Mouse (Mus musculus) CH12.LX (cell line): ENCODE results near the gene Map1lc3b.

Experiments used
- CTCF ChIP-seq, 2 experiments: IDR thresholded peaks in 1 of 2; conservative IDR thresholded peaks in 1 of 2; 2 replicates each; pipeline ENCODE4 v1.5.1; 2011 to 2012; ENCODE audit warnings: low read depth in 2 of 2, low read length in 2 of 2, improper control_type of control experiment in 1 of 2, inconsistent platforms in 1 of 2, mild to moderate bottlenecking in 1 of 2, moderate library complexity in 1 of 2
- E2F4 ChIP-seq: IDR thresholded peaks from 2 replicates; pipeline ENCODE4 v1.6.1; 2011; ENCODE audit warnings: low read depth, low read length, improper control_type of control experiment; ENCODE audit not compliant: insufficient replicate concordance
- HCFC1 ChIP-seq: IDR thresholded peaks from 2 replicates; pipeline ENCODE4 v1.6.1; 2012; ENCODE audit warnings: low read depth, mild to moderate bottlenecking, inconsistent platforms, low read length, improper control_type of control experiment
- MAFK ChIP-seq: IDR thresholded peaks from 2 replicates; pipeline ENCODE4 v1.6.1; 2011; ENCODE audit warnings: low read length, improper control_type of control experiment; ENCODE audit not compliant: insufficient replicate concordance
- NELFE ChIP-seq: IDR thresholded peaks from 2 replicates; pipeline ENCODE4 v1.6.1; 2011; ENCODE audit warnings: low read depth, low read length, improper control_type of control experiment
- PAX5 ChIP-seq: IDR thresholded peaks from 2 replicates; pipeline ENCODE4 v1.6.1; 2012; ENCODE audit warnings: low read length, inconsistent platforms, mixed read lengths
- POLR2A ChIP-seq: IDR thresholded peaks from 2 replicates; pipeline ENCODE4 v1.6.1; 2011; ENCODE audit warnings: low read depth, mild to moderate bottlenecking, improper control_type of control experiment, low read length
- ZKSCAN1 ChIP-seq: IDR thresholded peaks from 2 replicates; pipeline ENCODE4 v1.6.1; 2012; ENCODE audit warnings: low read depth, inconsistent platforms, low read length, improper control_type of control experiment, borderline replicate concordance

DNA sequence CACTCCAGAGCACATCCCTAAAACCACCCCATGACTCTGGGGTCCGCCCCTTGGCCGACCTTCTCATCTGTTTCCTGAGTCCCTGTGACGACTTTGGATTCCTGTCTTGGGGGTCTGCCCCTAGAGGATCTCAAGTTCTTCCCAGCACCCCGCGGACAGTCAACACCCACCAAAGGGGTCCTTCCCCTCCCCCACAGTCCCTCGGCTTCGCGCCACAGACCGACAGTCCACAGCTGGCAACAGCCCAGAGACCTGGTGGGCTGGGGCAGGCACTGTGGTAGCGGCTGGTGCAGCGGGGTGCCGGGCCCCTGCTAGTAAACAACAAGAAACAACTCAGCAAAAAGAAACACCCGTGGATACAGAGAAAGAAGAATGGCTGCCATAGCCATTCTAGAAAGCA, 47.3 kb upstream of the Map1lc3b start:
- TF ChIP-seq POLR2A (no peak), NELFE (no peak), E2F4 (no peak), HCFC1 (no peak), CTCF (conservative IDR thresholded peaks at IDR 0.05 in 1 of 2, IDR thresholded peaks at IDR 0.05 in 1 of 2; ENCODE audit: low read depth in 2 of 2, low read length in 2 of 2) (no peak), ZKSCAN1 (no peak), PAX5 (no peak), MAFK (no peak)
